Mouse (Mus musculus) lung, adult 2 months (tissue): Measurements from ENCODE around the gene Meis2.

Experiments
- CTCF ChIP-seq: fragments of 200-500 bp; IDR thresholded peaks from 2 replicates; pipeline ENCODE4 v1.5.1; 2011; ENCODE audit warnings: mild to moderate bottlenecking, low read length, control low read depth; ENCODE audit not compliant: insufficient read depth
- POLR2A ChIP-seq: fragments of 200-500 bp; IDR thresholded peaks from 2 replicates; pipeline ENCODE4 v1.6.1; 2011; ENCODE audit warnings: low read depth, mild to moderate bottlenecking, control low read depth, low read length, borderline replicate concordance; ENCODE audit errors: extremely low read depth

GRCm38 (mm10) chr2:116065570-116066005 is at the start of gene Meis2:
- TF ChIP-seq CTCF (no peak), POLR2A (peak; percentile 14; the same call in 1 of the 2 replicates)
